Mouse (Mus musculus) MEL (cell line): ENCODE measurements at regions not wholly inside any gene's neighbourhood (a gene's known extent, or its start where the extent isn't known, plus 50 kb on each side); places are given as distances from the start of the nearest gene placed in this dataset.

Experiments used
- DNase-seq: peaks from one replicate; pipeline ENCODE4 v3.0.0; 2011; ENCODE audit warnings: low read depth, low spot score
- H3K27ac ChIP-seq: 2 replicates; pipeline ENCODE4 v1.5.1; 2012; ENCODE audit warnings: low read depth, mild to moderate bottlenecking, control low read depth, low read length, moderate library complexity; ENCODE audit not compliant: control insufficient read depth
- H3K27me3 ChIP-seq, 2 experiments: fragments of 150-350 bp in 1 of 2; sonication (generic) in 1 of 2; 2 replicates each; pipeline ENCODE4 v1.6.1; 2012; ENCODE audit warnings: low read length in 2 of 2, mild to moderate bottlenecking in 2 of 2, improper control_type of control experiment in 1 of 2, moderate library complexity in 1 of 2; ENCODE audit not compliant: insufficient read depth in 2 of 2, control insufficient read depth in 1 of 2
- H3K36me3 ChIP-seq, 2 experiments: 2 replicates each; pipeline ENCODE4 v1.6.1; 2012 to 2014; ENCODE audit warnings: low read length in 2 of 2, improper control_type of control experiment in 1 of 2, inconsistent platforms in 1 of 2, mild to moderate bottlenecking in 1 of 2; ENCODE audit not compliant: insufficient read depth in 2 of 2, control insufficient read depth in 1 of 2
- H3K4me1 ChIP-seq, 2 experiments: fragments of 150-350 bp in 1 of 2; sonication (generic) in 1 of 2; 2 replicates each; pipeline ENCODE4 v1.6.1; 2012; ENCODE audit warnings: low read length in 2 of 2, improper control_type of control experiment in 1 of 2, mild to moderate bottlenecking in 1 of 2; ENCODE audit not compliant: insufficient read depth in 2 of 2, control insufficient read depth in 1 of 2
- H3K4me3 ChIP-seq, 2 experiments: fragments of 150-350 bp in 1 of 2; sonication (generic) in 1 of 2; 2 replicates each; pipeline ENCODE4 v1.5.1; 2012; ENCODE audit warnings: low read depth in 2 of 2, low read length in 2 of 2, mild to moderate bottlenecking in 2 of 2, moderate library complexity in 2 of 2, control low read depth in 1 of 2, improper control_type of control experiment in 1 of 2; ENCODE audit not compliant: control insufficient read depth in 1 of 2, insufficient read depth in 1 of 2
- H3K79me2 ChIP-seq: 2 replicates; pipeline ENCODE4 v1.6.1; 2012; ENCODE audit warnings: mild to moderate bottlenecking, low read length, moderate library complexity; ENCODE audit not compliant: control insufficient read depth, poor library complexity, insufficient read depth
- H3K9ac ChIP-seq: 2 replicates; pipeline ENCODE4 v1.6.1; 2012; ENCODE audit warnings: low read depth, mild to moderate bottlenecking, control low read depth, low read length, moderate library complexity; ENCODE audit not compliant: control insufficient read depth, poor library complexity, severe bottlenecking
- H3K9me3 ChIP-seq: fragments of 150-350 bp; sonication (generic); replicated peaks from 2 replicates; pipeline ENCODE4 v1.6.1; 2012; ENCODE audit warnings: mild to moderate bottlenecking, low read length, improper control_type of control experiment, moderate library complexity; ENCODE audit not compliant: insufficient read depth
- BHLHE40 ChIP-seq: IDR thresholded peaks from 2 replicates; pipeline ENCODE4 v1.6.1; 2012; ENCODE audit warnings: low read depth, mild to moderate bottlenecking, inconsistent platforms, low read length, improper control_type of control experiment, borderline replicate concordance
- CHD1 ChIP-seq: IDR thresholded peaks from 2 replicates; pipeline ENCODE4 v1.6.1; 2012; ENCODE audit warnings: low read depth, mild to moderate bottlenecking, inconsistent platforms, low read length, improper control_type of control experiment
- CHD2 ChIP-seq: IDR thresholded peaks from 2 replicates; pipeline ENCODE4 v1.6.1; 2011; ENCODE audit warnings: low read length, improper control_type of control experiment
- CTCF ChIP-seq, 3 experiments: IDR thresholded peaks in 2 of 3; conservative IDR thresholded peaks in 1 of 3; 2 replicates each; pipeline ENCODE4 v1.5.1; 2011 to 2012; ENCODE audit warnings: low read length in 3 of 3, low read depth in 2 of 3, mild to moderate bottlenecking in 2 of 3, improper control_type of control experiment in 1 of 3, inconsistent platforms in 1 of 3, mixed read lengths in 1 of 3, moderate library complexity in 1 of 3; ENCODE audit not compliant: control insufficient read depth in 1 of 3, insufficient read depth in 1 of 3, poor library complexity in 1 of 3, severe bottlenecking in 1 of 3
- EP300 ChIP-seq, 2 experiments: IDR thresholded peaks; 2 replicates each; pipeline ENCODE4 v1.6.1; 2011; ENCODE audit warnings: improper control_type of control experiment in 2 of 2, low read length in 2 of 2, low read depth in 1 of 2, mild to moderate bottlenecking in 1 of 2
- ETS1 ChIP-seq: IDR thresholded peaks from 2 replicates; pipeline ENCODE4 v1.6.1; 2012; ENCODE audit warnings: low read depth, mild to moderate bottlenecking, inconsistent platforms, low read length, improper control_type of control experiment, moderate library complexity
- GATA1 ChIP-seq: IDR thresholded peaks from 2 replicates; pipeline ENCODE4 v1.6.1; 2011; ENCODE audit warnings: low read depth, low read length, improper control_type of control experiment
- MAX ChIP-seq: IDR thresholded peaks from 2 replicates; pipeline ENCODE4 v1.6.1; 2011; ENCODE audit warnings: low read length, improper control_type of control experiment
- MAZ ChIP-seq: IDR thresholded peaks from 2 replicates; pipeline ENCODE4 v1.6.1; 2012; ENCODE audit warnings: low read depth, mild to moderate bottlenecking, inconsistent platforms, low read length, improper control_type of control experiment
- MXI1 ChIP-seq: IDR thresholded peaks from 2 replicates; pipeline ENCODE4 v1.6.1; 2011; ENCODE audit warnings: mild to moderate bottlenecking, low read depth, low read length, improper control_type of control experiment
- MYC ChIP-seq: IDR thresholded peaks from 2 replicates; pipeline ENCODE4 v1.6.1; 2011; ENCODE audit warnings: low read depth, mild to moderate bottlenecking, low read length, improper control_type of control experiment, moderate library complexity
- NRF1 ChIP-seq: IDR thresholded peaks from 2 replicates; pipeline ENCODE4 v1.6.1; 2014; ENCODE audit warnings: low read depth, mild to moderate bottlenecking, inconsistent platforms, low read length, improper control_type of control experiment, moderate library complexity; ENCODE audit not compliant: poor library complexity, insufficient read depth, severe bottlenecking
- POLR2AphosphoS5 ChIP-seq: IDR thresholded peaks from 2 replicates; pipeline ENCODE4 v1.6.1; 2012; ENCODE audit warnings: low read depth, borderline replicate concordance, mild to moderate bottlenecking, inconsistent platforms, low read length, moderate library complexity, mixed read lengths
- SMC3 ChIP-seq: IDR thresholded peaks from 2 replicates; pipeline ENCODE4 v1.6.1; 2011; ENCODE audit warnings: low read depth, low read length, improper control_type of control experiment
- USF2 ChIP-seq, 2 experiments: IDR thresholded peaks; 2 replicates each; pipeline ENCODE4 v1.6.1; 2011 to 2012; ENCODE audit warnings: improper control_type of control experiment in 2 of 2, low read length in 2 of 2, borderline replicate concordance in 1 of 2, inconsistent platforms in 1 of 2, low read depth in 1 of 2, mild to moderate bottlenecking in 1 of 2; ENCODE audit not compliant: insufficient read depth in 1 of 2
- ZNF384 ChIP-seq: IDR thresholded peaks from 2 replicates; pipeline ENCODE4 v1.6.1; 2012; ENCODE audit warnings: low read depth, mild to moderate bottlenecking, inconsistent platforms, low read length, improper control_type of control experiment

- Histone ChIP-seq H3K9me3 (no peaks in the 10 kb centered on the region), H3K4me3 (no peak overlapping the region), H3K36me3 (no peaks in the 10 kb centered on the region), H3K9ac (no peak overlapping the region), H3K4me1 (no peaks in the 10 kb centered on the region), H3K27ac (no peak overlapping the region), H3K79me2 (no peaks in the 10 kb centered on the region), H3K27me3 (no peaks in the 10 kb centered on the region)
- TF ChIP-seq POLR2AphosphoS5: no peak
- TF ChIP-seq EP300 (IDR thresholded peaks at IDR 0.05; ENCODE audit: low read depth in 1 of 2, low read length in 2 of 2): no peak
- TF ChIP-seq MAX: no peak
- no peak for TF ChIP-seq GATA1
- TF ChIP-seq BHLHE40: no peak
- TF ChIP-seq CHD1: no peak
- DNase-seq: no peak
Measured at GRCm38 (mm10) chr10:17261825-17262205, 461.2 kb upstream of the Cited2 start.

- H3K36me3 ChIP-seq: no peaks in the 10 kb centered on the region
- no peak for DNase-seq
- no peak for TF ChIP-seq SMC3
- no peak for TF ChIP-seq MYC
- TF ChIP-seq NRF1: no peak
- TF ChIP-seq CHD1: no peak
- TF ChIP-seq MAZ: no peak
- TF ChIP-seq CHD2: no peak
- TF ChIP-seq CTCF (IDR thresholded peaks at IDR 0.05 in 2 of 3, conservative IDR thresholded peaks at IDR 0.05 in 1 of 3; ENCODE audit: control insufficient read depth in 1 of 3, insufficient read depth in 1 of 3, low read depth in 2 of 3, low read length in 3 of 3, poor library complexity in 1 of 3, severe bottlenecking in 1 of 3): no peak
- no peak for TF ChIP-seq USF2 (IDR thresholded peaks at IDR 0.05; ENCODE audit: borderline replicate concordance in 1 of 2, insufficient read depth in 1 of 2, low read depth in 1 of 2, low read length in 2 of 2)
- TF ChIP-seq ZNF384: no peak
- TF ChIP-seq MXI1: no peak
- TF ChIP-seq, all 39 proteins: peak for 0
- Histone ChIP-seq H3K79me2 (no peaks in the 10 kb centered on the region), H3K9me3 (no peaks in the 10 kb centered on the region), H3K9ac (no peak overlapping the region), H3K27ac (no peak overlapping the region), H3K4me3 (no peak overlapping the region), H3K27me3 (no peaks in the 10 kb centered on the region), H3K4me1 (no peaks in the 10 kb centered on the region)
Measured at GRCm38 (mm10) chr10:17272646-17273045, 450.4 kb upstream of the Cited2 start.

DNA sequence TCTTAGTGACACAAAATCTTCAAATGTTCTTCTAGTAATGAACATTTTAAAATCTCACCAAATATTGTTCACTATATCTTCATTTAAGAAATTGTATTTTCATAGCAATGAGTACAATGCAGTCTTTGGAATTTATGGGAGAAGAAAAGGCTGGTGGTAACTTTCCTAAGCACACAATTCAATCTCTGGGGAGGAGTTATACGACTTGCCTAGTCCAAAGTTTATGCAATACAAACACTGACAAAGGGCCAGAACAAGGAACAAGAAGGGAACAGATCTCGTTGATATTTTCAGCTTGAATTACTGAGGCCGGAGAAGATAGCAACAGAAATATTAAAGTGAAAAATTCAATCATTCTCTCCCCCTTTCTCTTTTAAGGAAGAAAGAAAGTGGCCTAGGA, 449.2 kb upstream of the Cited2 start:
- Histone ChIP-seq H3K4me1 (no peaks in the 10 kb centered on the region), H3K79me2 (no peaks in the 10 kb centered on the region), H3K9ac (no peak overlapping the region), H3K27ac (no peak overlapping the region), H3K4me3 (no peak overlapping the region), H3K36me3 (no peaks in the 10 kb centered on the region), H3K9me3 (no peaks in the 10 kb centered on the region), H3K27me3 (no peaks in the 10 kb centered on the region)
- no peak for DNase-seq
- TF ChIP-seq ETS1: no peak
- no peak for TF ChIP-seq SMC3
